Mouse (Mus musculus): ENCODE data around the gene Fgfr3. TPM values are rescaled to one million over a fixed set of nuclear protein-coding genes. Genes with fewer than 3 reads are reported as not detected.
A peak's percentile ranks its signal among the peaks of the same experiment; 100 is the strongest.

Gene Fgfr3
- polyA plus RNA-seq, 1 experiment = 4.3 TPM

- Histone ChIP-seq H3K27ac (ENCODE audit: control insufficient read depth, insufficient read depth, low read depth, low read length) (no peak overlapping the region), H3K27me3 (ENCODE audit: control insufficient read depth, insufficient read depth, low read length) (peaks cover 2% of the 10 kb centered on the region; the same call in 1 of the 2 replicates), H3K4me3 (ENCODE audit: control insufficient read depth, low read depth, low read length) (peak overlapping the region; percentile 83), H3K36me3 (ENCODE audit: control insufficient read depth, insufficient read depth, low read length) (no peaks in the 10 kb centered on the region), H3K4me1 (ENCODE audit: control insufficient read depth, insufficient read depth, low read length) (peaks cover 34% of the 10 kb centered on the region)
- TF ChIP-seq POLR2A (IDR thresholded peaks at IDR 0.05; ENCODE audit: control insufficient read depth, low read depth, low read length) (no peak), CTCF (IDR thresholded peaks at IDR 0.05; ENCODE audit: control insufficient read depth, insufficient read depth, insufficient replicate concordance, low read depth, low read length) (no peak)
Measured at GRCm38 (mm10) chr5:33722266-33723018, 968 bp downstream of the Fgfr3 start.

DNA sequence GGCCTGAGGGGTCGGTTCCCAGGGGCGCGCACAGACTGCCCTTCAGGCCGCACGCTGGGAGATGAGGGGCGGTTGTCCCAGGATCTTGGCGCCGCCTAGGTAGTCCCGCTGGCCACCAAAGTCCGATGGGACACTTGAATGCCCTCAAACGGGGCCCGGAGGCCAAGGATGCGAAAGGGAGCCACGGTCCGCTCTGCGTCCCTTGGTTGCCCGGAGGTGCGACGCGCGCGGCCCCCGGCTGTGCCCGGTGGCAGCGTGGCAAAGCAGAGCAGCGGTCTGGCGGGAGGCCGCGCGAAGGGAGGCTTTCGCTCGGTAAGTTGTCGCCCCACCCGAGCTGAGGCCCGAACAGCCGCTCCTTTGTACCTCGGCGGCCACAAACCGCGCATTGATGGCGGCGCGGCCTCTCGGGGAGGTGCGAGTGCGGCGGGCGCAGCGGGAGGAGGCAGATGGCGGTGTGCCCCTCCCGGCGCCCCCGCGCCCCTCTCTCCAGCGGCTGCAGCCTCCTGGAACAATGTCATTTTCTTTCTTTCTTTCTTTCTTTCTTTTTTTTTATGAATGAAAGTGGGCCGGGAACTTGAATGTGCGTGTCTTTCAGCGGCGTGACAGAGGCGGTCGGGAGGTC lies 1.7 kb downstream of the Fgfr3 start:
- Histone ChIP-seq H3K4me1 (ENCODE audit: control insufficient read depth, insufficient read depth, low read length) (peaks cover 34% of the 10 kb centered on the region), H3K4me3 (ENCODE audit: control insufficient read depth, low read depth, low read length) (peak overlapping the region; percentile 83), H3K27ac (ENCODE audit: control insufficient read depth, insufficient read depth, low read depth, low read length) (no peak overlapping the region), H3K27me3 (ENCODE audit: control insufficient read depth, insufficient read depth, low read length) (peaks cover 2% of the 10 kb centered on the region; the same call in 1 of the 2 replicates), H3K36me3 (ENCODE audit: control insufficient read depth, insufficient read depth, low read length) (no peaks in the 10 kb centered on the region)
- TF ChIP-seq CTCF (IDR thresholded peaks at IDR 0.05; ENCODE audit: control insufficient read depth, insufficient read depth, insufficient replicate concordance, low read depth, low read length) (no peak), POLR2A (IDR thresholded peaks at IDR 0.05; ENCODE audit: control insufficient read depth, low read depth, low read length) (no peak)

GRCm38 (mm10) chr5:33723641-33724465 lies 2.4 kb downstream of the Fgfr3 start:
- H3K4me3 ChIP-seq (ENCODE audit: control insufficient read depth, low read depth, low read length) = peak overlapping the region; percentile 83
- TF ChIP-seq CTCF (IDR thresholded peaks at IDR 0.05; ENCODE audit: control insufficient read depth, insufficient read depth, insufficient replicate concordance, low read depth, low read length) (no peak), POLR2A (IDR thresholded peaks at IDR 0.05; ENCODE audit: control insufficient read depth, low read depth, low read length) (no peak)
- H3K27me3 ChIP-seq (ENCODE audit: control insufficient read depth, insufficient read depth, low read length) = peaks cover 2% of the 10 kb centered on the region; the same call in 1 of the 2 replicates
- H3K27ac ChIP-seq (ENCODE audit: control insufficient read depth, insufficient read depth, low read depth, low read length) = no peak overlapping the region
- H3K4me1 ChIP-seq (ENCODE audit: control insufficient read depth, insufficient read depth, low read length) = peaks cover 34% of the 10 kb centered on the region
- no peaks in the 10 kb centered on the region for H3K36me3 ChIP-seq (ENCODE audit: control insufficient read depth, insufficient read depth, low read length)

DNA sequence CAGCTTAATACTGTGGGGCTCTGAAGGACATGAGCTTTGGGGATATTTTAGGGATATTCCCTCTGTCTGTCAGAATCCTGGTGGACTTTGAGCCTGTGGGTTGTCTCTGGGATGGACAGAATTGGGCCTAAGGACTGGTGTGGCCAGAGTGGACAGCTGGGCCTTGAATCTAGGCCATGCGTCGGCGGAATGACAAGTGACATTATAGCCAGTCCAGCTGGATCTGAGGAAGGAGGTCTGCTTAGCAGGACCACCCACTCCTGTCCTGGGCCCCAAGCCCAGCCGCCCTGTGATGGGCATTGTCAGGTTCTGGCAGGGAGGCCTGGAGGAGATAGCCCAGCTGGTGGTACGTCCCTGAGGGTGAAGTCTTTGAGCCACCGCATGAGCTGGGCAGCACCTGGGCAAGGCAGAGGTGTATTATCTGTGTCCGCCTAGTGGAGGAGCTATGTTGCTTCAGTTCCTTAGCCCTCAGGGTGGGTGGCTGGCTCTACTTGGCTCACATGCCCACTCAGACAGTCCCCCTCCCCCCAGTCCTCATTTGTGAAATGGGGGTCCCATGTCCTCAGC lies 4.7 kb downstream of the Fgfr3 start:
- no peak overlapping the region for H3K4me3 ChIP-seq (ENCODE audit: control insufficient read depth, low read depth, low read length)
- H3K27ac ChIP-seq (ENCODE audit: control insufficient read depth, insufficient read depth, low read depth, low read length) = no peak overlapping the region
- H3K36me3 ChIP-seq (ENCODE audit: control insufficient read depth, insufficient read depth, low read length) = no peaks in the 10 kb centered on the region
- TF ChIP-seq POLR2A (IDR thresholded peaks at IDR 0.05; ENCODE audit: control insufficient read depth, low read depth, low read length) = no peak
- TF ChIP-seq CTCF (IDR thresholded peaks at IDR 0.05; ENCODE audit: control insufficient read depth, insufficient read depth, insufficient replicate concordance, low read depth, low read length) = no peak
- peaks cover 30% of the 10 kb centered on the region for H3K4me1 ChIP-seq (ENCODE audit: control insufficient read depth, insufficient read depth, low read length)
- peaks cover 2% of the 10 kb centered on the region; the same call in 1 of the 2 replicates for H3K27me3 ChIP-seq (ENCODE audit: control insufficient read depth, insufficient read depth, low read length)

- H3K36me3 ChIP-seq (ENCODE audit: control insufficient read depth, insufficient read depth, low read length) = no peaks in the 10 kb centered on the region
- no peak overlapping the region for H3K27ac ChIP-seq (ENCODE audit: control insufficient read depth, insufficient read depth, low read depth, low read length)
- peaks cover 22% of the 10 kb centered on the region for H3K4me1 ChIP-seq (ENCODE audit: control insufficient read depth, insufficient read depth, low read length)
- H3K4me3 ChIP-seq (ENCODE audit: control insufficient read depth, low read depth, low read length) = no peak overlapping the region
- peaks cover 2% of the 10 kb centered on the region; the same call in 1 of the 2 replicates for H3K27me3 ChIP-seq (ENCODE audit: control insufficient read depth, insufficient read depth, low read length)
- TF ChIP-seq POLR2A (IDR thresholded peaks at IDR 0.05; ENCODE audit: control insufficient read depth, low read depth, low read length) (no peak), CTCF (IDR thresholded peaks at IDR 0.05; ENCODE audit: control insufficient read depth, insufficient read depth, insufficient replicate concordance, low read depth, low read length) (no peak)
Measured at GRCm38 (mm10) chr5:33726891-33727290, 5.4 kb downstream of the Fgfr3 start.

DNA sequence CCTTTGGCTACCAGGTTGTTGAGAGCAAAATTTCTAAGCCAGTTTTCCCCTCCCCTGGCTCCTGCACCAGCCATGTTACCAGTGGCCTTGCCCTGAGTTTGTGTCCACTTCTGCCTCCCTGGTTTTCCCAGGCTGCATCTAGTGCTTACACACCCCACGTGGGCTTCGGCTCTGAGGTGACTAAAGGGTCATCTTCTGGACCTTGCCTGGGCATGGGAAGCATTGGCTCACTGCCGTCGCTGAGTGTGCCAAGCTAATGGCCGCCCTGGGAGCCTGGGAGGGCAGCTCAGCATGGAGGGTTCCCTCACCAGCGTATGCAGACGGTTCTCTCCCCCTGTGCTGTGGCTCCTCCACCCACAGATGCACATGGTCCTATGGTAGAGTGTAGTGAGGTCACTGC lies 7.4 kb downstream of the Fgfr3 start:
- Histone ChIP-seq H3K27me3 (ENCODE audit: control insufficient read depth, insufficient read depth, low read length) (no peaks in the 10 kb centered on the region), H3K4me3 (ENCODE audit: control insufficient read depth, low read depth, low read length) (no peak overlapping the region), H3K4me1 (ENCODE audit: control insufficient read depth, insufficient read depth, low read length) (peaks cover 4% of the 10 kb centered on the region; the same call in 1 of the 2 replicates), H3K27ac (ENCODE audit: control insufficient read depth, insufficient read depth, low read depth, low read length) (no peak overlapping the region), H3K36me3 (ENCODE audit: control insufficient read depth, insufficient read depth, low read length) (no peaks in the 10 kb centered on the region)
- TF ChIP-seq POLR2A (IDR thresholded peaks at IDR 0.05; ENCODE audit: control insufficient read depth, low read depth, low read length) = no peak
- TF ChIP-seq CTCF (IDR thresholded peaks at IDR 0.05; ENCODE audit: control insufficient read depth, insufficient read depth, insufficient replicate concordance, low read depth, low read length) = no peak

All from testis, adult 2 months (tissue).